Mouse (Mus musculus): Measurements from ENCODE around the gene Rbpms2.

DNA sequence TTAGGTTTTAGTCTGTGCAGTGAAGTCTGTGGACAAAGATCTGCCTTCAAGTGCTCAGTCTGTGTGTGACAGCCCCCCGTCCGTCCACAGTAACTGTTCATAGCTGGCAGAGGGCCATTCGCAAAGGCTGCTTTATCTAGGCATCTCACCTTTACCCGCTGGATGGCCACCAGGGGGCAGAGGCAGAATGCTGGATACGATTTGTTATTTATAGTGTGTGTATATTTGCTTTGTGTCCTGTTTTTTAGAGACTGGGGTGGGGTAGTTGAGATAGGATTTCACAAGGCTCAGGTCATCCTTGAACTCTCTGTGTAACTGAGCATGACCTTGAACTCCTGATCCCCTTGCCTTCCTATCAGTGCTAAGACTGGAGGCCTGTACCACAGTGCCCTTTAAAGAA, 36.6 kb downstream of the Rbpms2 start:
- TF ChIP-seq CTCF (IDR thresholded peaks at IDR 0.05; ENCODE audit: extremely low read depth, insufficient read length, insufficient replicate concordance, low read depth, low read length) (peak; percentile 73; the same call in 1 of the 2 replicates), POLR2A (IDR thresholded peaks at IDR 0.05; ENCODE audit: low read depth, low read length) (no peak)

Measured in small intestine, adult 2 months (tissue).